In the genomic region with DNA sequence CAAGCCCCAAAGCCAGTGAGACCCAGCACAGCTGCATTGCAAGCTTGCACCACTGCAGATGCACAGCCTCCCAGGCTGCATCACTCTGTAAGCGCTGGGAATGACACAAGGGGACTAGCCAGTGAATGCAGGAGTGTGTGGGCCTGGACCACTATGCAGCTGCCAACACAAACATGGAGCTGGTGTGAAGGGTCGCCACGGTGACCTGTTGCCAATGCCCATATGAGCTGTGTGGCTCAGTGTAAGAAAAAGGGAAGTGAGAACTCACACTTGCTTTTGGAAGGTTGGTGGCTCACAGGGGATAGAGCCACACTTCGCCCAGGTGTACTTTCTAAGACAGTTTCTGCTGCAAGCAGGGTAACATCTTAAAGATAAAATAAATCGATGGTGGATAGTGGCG, we compare ENCODE assay signal across 16 mouse cellular contexts.
DNase-seq lines count a peak whose midpoint lies in the region; ATAC-seq lines count a peak whose summit lies in the region.
"Had no signal": no experiment of that assay in that cellular context is flagged by ENCODE, and none has a peak within 500 bp of the region (broad histone marks: within the 10 kb centered on the region; RNA-seq: fewer than 3 reads in every experiment).

No protein-coding gene starts in this region.

- no peaks in the 10 kb centered on the region for H3K9me3 ChIP-seq in heart, embryonic 15.5 days (replicated peaks)
- no peaks in the 10 kb centered on the region for H3K9me3 ChIP-seq in midbrain, embryonic 13.5 days
- H3K9me3 ChIP-seq in midbrain, embryonic 16.5 days (replicated peaks; ENCODE audit: control insufficient read depth, low read length, poor library complexity, severe bottlenecking) = no peaks in the 10 kb centered on the region
- H3K9me3 ChIP-seq in embryonic facial prominence, embryonic 15.5 days (replicated peaks) = no peaks in the 10 kb centered on the region
- H3K9me3 ChIP-seq: heart, embryonic 13.5 days; neural tube, embryonic 15.5 days had no signal

- ATAC-seq in heart, embryonic 15.5 days (replicated peaks; ENCODE audit: insufficient number of reproducible peaks, insufficient read depth, low FRiP score, low read depth) = no peak
- no peak for ATAC-seq in midbrain, embryonic 13.5 days
- no peak for ATAC-seq in midbrain, embryonic 16.5 days
- no peak for ATAC-seq in embryonic facial prominence, embryonic 15.5 days (ENCODE audit: insufficient number of reproducible peaks, low FRiP score, low TSS enrichment, low read depth)
- ATAC-seq: hindbrain, postnatal 0 days had no signal

- H3K4me2 ChIP-seq in heart, embryonic 15.5 days = no peak overlapping the region
- H3K4me2 ChIP-seq in midbrain, embryonic 13.5 days (replicated peaks) = no peak overlapping the region
- no peak overlapping the region for H3K4me2 ChIP-seq in midbrain, embryonic 16.5 days (ENCODE audit: low read length)
- no peak overlapping the region for H3K4me2 ChIP-seq in embryonic facial prominence, embryonic 15.5 days (replicated peaks)
- H3K4me2 ChIP-seq: heart, embryonic 13.5 days; neural tube, embryonic 15.5 days had no signal

- peaks cover 15% of the 10 kb centered on the region; the same call in 1 of the 2 replicates for H3K36me3 ChIP-seq in heart, embryonic 15.5 days
- peaks cover 9% of the 10 kb centered on the region for H3K36me3 ChIP-seq in midbrain, embryonic 13.5 days
- H3K36me3 ChIP-seq in midbrain, embryonic 16.5 days (ENCODE audit: control insufficient read depth, insufficient read depth, low read length) = no peaks in the 10 kb centered on the region
- peaks cover 19% of the 10 kb centered on the region; the same call in 1 of the 2 replicates for H3K36me3 ChIP-seq in embryonic facial prominence, embryonic 15.5 days
- no peaks in the 10 kb centered on the region for H3K36me3 ChIP-seq in splenic B cell, adult 2 months (ENCODE audit: control insufficient read depth, insufficient read depth, low read length, poor library complexity, severe bottlenecking)
- H3K36me3 ChIP-seq: neural tube, embryonic 15.5 days had no signal

- 83% methylated on average over 6 of the region's 6 CpGs for WGBS in heart, embryonic 15.5 days
- WGBS in midbrain, embryonic 13.5 days = 90% methylated on average over 6 of the region's 6 CpGs
- 94% methylated on average over 6 of the region's 6 CpGs for WGBS in midbrain, embryonic 16.5 days
- WGBS in embryonic facial prominence, embryonic 15.5 days = 91% methylated on average over 6 of the region's 6 CpGs

- H3K27ac ChIP-seq in heart, embryonic 15.5 days = peak overlapping the region; percentile 28; the same call in 1 of the 2 replicates
- peak overlapping the region; percentile 9; the same call in 1 of the 2 replicates for H3K27ac ChIP-seq in midbrain, embryonic 13.5 days
- H3K27ac ChIP-seq in midbrain, embryonic 16.5 days (ENCODE audit: low read length) = no peak overlapping the region
- H3K27ac ChIP-seq in embryonic facial prominence, embryonic 15.5 days (replicated peaks) = peak overlapping the region; percentile 22; the same call in 1 of the 2 replicates
- H3K27ac ChIP-seq: heart, embryonic 13.5 days had no signal

- no peaks in the 10 kb centered on the region for H3K27me3 ChIP-seq in heart, embryonic 15.5 days
- no peaks in the 10 kb centered on the region for H3K27me3 ChIP-seq in midbrain, embryonic 13.5 days
- H3K27me3 ChIP-seq in midbrain, embryonic 16.5 days (ENCODE audit: control insufficient read depth, insufficient read depth, low read depth, low read length) = no peaks in the 10 kb centered on the region
- no peaks in the 10 kb centered on the region for H3K27me3 ChIP-seq in embryonic facial prominence, embryonic 15.5 days
- no peaks in the 10 kb centered on the region for H3K27me3 ChIP-seq in splenic B cell, adult 2 months (ENCODE audit: control insufficient read depth, insufficient read depth, low read length, poor library complexity, severe bottlenecking)
- H3K27me3 ChIP-seq: heart, embryonic 13.5 days; neural tube, embryonic 15.5 days had no signal

- no peak overlapping the region for H3K4me3 ChIP-seq in heart, embryonic 15.5 days
- H3K4me3 ChIP-seq in midbrain, embryonic 13.5 days (replicated peaks) = no peak overlapping the region
- no peak overlapping the region for H3K4me3 ChIP-seq in midbrain, embryonic 16.5 days (ENCODE audit: low read depth, low read length)
- no peak overlapping the region for H3K4me3 ChIP-seq in embryonic facial prominence, embryonic 15.5 days (replicated peaks)
- H3K4me3 ChIP-seq: heart, embryonic 13.5 days; neural tube, embryonic 15.5 days had no signal

- no peak overlapping the region for H3K9ac ChIP-seq in heart, embryonic 15.5 days
- no peak overlapping the region for H3K9ac ChIP-seq in midbrain, embryonic 13.5 days (replicated peaks)
- no peak overlapping the region for H3K9ac ChIP-seq in midbrain, embryonic 16.5 days (ENCODE audit: low read depth, low read length)
- H3K9ac ChIP-seq in embryonic facial prominence, embryonic 15.5 days = no peak overlapping the region
- H3K9ac ChIP-seq: heart, embryonic 13.5 days; neural tube, embryonic 15.5 days had no signal

- H3K4me1 ChIP-seq in heart, embryonic 15.5 days (replicated peaks) = peaks cover 90% of the 10 kb centered on the region
- H3K4me1 ChIP-seq in midbrain, embryonic 13.5 days (replicated peaks) = peaks cover 84% of the 10 kb centered on the region
- peaks cover 46% of the 10 kb centered on the region for H3K4me1 ChIP-seq in midbrain, embryonic 16.5 days (ENCODE audit: control insufficient read depth, insufficient read depth, low read length)
- peaks cover 86% of the 10 kb centered on the region for H3K4me1 ChIP-seq in embryonic facial prominence, embryonic 15.5 days

- no peak for DNase-seq in heart, postnatal 4 days
- peak; percentile 67 for DNase-seq in splenic B cell, adult 2 months (ENCODE audit: low read depth, low spot score)
- DNase-seq in right cerebral cortex, postnatal 14 days = no peak
- DNase-seq: adrenal gland, postnatal 14 days; cerebellum, postnatal 36 days; kidney, postnatal 14 days; liver; lung, postnatal 36 days; thymus, postnatal 36 days had no signal
